Mouse (Mus musculus) bone marrow macrophage, adult 2 months (primary cell): ENCODE data around the gene Pirb. TPM values are rescaled to one million over a fixed set of nuclear protein-coding genes. Genes with fewer than 3 reads are reported as not detected.
A peak's percentile ranks its signal among the peaks of the same experiment; 100 is the strongest.

Experiments used
- H3K27ac ChIP-seq: 2 replicates; pipeline ENCODE4 v1.5.1; 2012; ENCODE audit warnings: low read depth, low read length; ENCODE audit not compliant: insufficient read depth
- H3K4me1 ChIP-seq: 2 replicates; pipeline ENCODE4 v1.6.1; 2012; ENCODE audit warnings: low read length; ENCODE audit not compliant: control insufficient read depth, insufficient read depth
- H3K4me3 ChIP-seq: 2 replicates; pipeline ENCODE4 v1.5.1; 2012; ENCODE audit warnings: mild to moderate bottlenecking, low read length, moderate library complexity; ENCODE audit not compliant: insufficient read depth
- CTCF ChIP-seq: IDR thresholded peaks from 2 replicates; pipeline ENCODE4 v1.5.1; 2012; ENCODE audit warnings: low read depth, mild to moderate bottlenecking, low read length, moderate library complexity
- POLR2A ChIP-seq: IDR thresholded peaks from 2 replicates; pipeline ENCODE4 v1.6.1; 2012; ENCODE audit warnings: mild to moderate bottlenecking, low read depth, low read length, borderline replicate concordance
- polyA plus RNA-seq: library from polyadenylated mRNA; stranded (reverse); fragments of >200 nt; gene quantifications from 2 replicates; pipeline ENCODE4 v1.2.4, GENCODE M21; 2012; ENCODE audit not compliant: missing spikeins, insufficient read depth, insufficient read length

Gene Pirb
- polyA plus RNA-seq, 1 experiment = 647 TPM

GRCm38 (mm10) chr7:3674507-3675227 is 45.5 kb downstream of the Pirb start:
- TF ChIP-seq POLR2A (no peak), CTCF (peak; percentile 65)
- H3K27ac ChIP-seq = no peak overlapping the region
- H3K4me1 ChIP-seq = peaks cover 2% of the 10 kb centered on the region; the same call in 1 of the 2 replicates
- H3K4me3 ChIP-seq = no peak overlapping the region

GRCm38 (mm10) chr7:3666921-3667391 is 53.2 kb downstream of the Pirb start:
- no peak overlapping the region for H3K27ac ChIP-seq
- no peak for TF ChIP-seq POLR2A
- no peak for TF ChIP-seq CTCF
- H3K4me3 ChIP-seq = no peak overlapping the region
- H3K4me1 ChIP-seq = peaks cover 14% of the 10 kb centered on the region

GRCm38 (mm10) chr7:3665215-3666114 is 54.7 kb downstream of the Pirb start, which contains the start of gene Leng1:
Gene Leng1, minus strand, starts transcription at chr7:3665840.
- peak within 1 kb of the TSS; percentile 86 for H3K4me3 ChIP-seq
- TF ChIP-seq POLR2A = 0 out of 2 replicates have a peak, but pooled peaks have one; percentile 45
- TF ChIP-seq CTCF = no peak
- peak within 1 kb of the TSS; percentile 79 for H3K27ac ChIP-seq
- peaks cover 14% of the 10 kb centered on the region for H3K4me1 ChIP-seq

GRCm38 (mm10) chr7:3664524-3665214 is 55.5 kb downstream of the Pirb start:
- H3K4me3 ChIP-seq = peak overlapping the region; percentile 86
- TF ChIP-seq CTCF (no peak), POLR2A (no peak)
- peak overlapping the region; percentile 63 for H3K27ac ChIP-seq
- H3K4me1 ChIP-seq = peaks cover 14% of the 10 kb centered on the region

Other genes starting within 250 kb of the Pirb start
- 1.2 TPM in 1 of 2 replicates, not detected in the other for gene Tarm1, start 217.8 kb downstream of the Pirb start, polyA plus RNA-seq
- gene Oscar, start 104.2 kb downstream of the Pirb start, polyA plus RNA-seq = not detected in 2 replicates
- gene Ndufa3, start 103.0 kb downstream of the Pirb start, polyA plus RNA-seq = 294 and 360 TPM in 2 replicates
- gene Tfpt, start 90.5 kb downstream of the Pirb start, polyA plus RNA-seq = 22.6 and 24.4 TPM in 2 replicates
- 37.6 and 46.3 TPM in 2 replicates for gene Prpf31, start 90.4 kb downstream of the Pirb start, polyA plus RNA-seq
- gene Cnot3, start 75.1 kb downstream of the Pirb start, polyA plus RNA-seq = 66.9 and 69.0 TPM in 2 replicates
- gene Leng1, start 54.6 kb downstream of the Pirb start, polyA plus RNA-seq = 8.5 and 9.1 TPM in 2 replicates
- 5.8 and 8.3 TPM in 2 replicates for gene Tmc4, start 42.8 kb downstream of the Pirb start, polyA plus RNA-seq
- 56.5 and 59.4 TPM in 2 replicates for gene Tsen34, start 27.5 kb downstream of the Pirb start, polyA plus RNA-seq
- gene Mboat7, start 26.9 kb downstream of the Pirb start, polyA plus RNA-seq = 79.5 and 93.8 TPM in 2 replicates
- 1,730 and 1,840 TPM in 2 replicates for gene Rps9, start 16.4 kb downstream of the Pirb start, polyA plus RNA-seq
- gene Gm15448, start 105.3 kb upstream of the Pirb start, polyA plus RNA-seq = 4.9 and 8.1 TPM in 2 replicates
- gene Pira2, start 124.7 kb upstream of the Pirb start, polyA plus RNA-seq = 70.0 and 81.5 TPM in 2 replicates
- 25.1 and 34.5 TPM in 2 replicates for gene Gm14548, start 177.7 kb upstream of the Pirb start, polyA plus RNA-seq
- gene Lilra6, start 195.1 kb upstream of the Pirb start, polyA plus RNA-seq = 21.8 and 25.7 TPM in 2 replicates